18 mouse cellular contexts compared by ENCODE assay signal in genomic region chr16:86821586-86821985, GRCm38 (mm10).
"Had no signal": no experiment of that assay in that cellular context is flagged by ENCODE, and none has a peak within 500 bp of the region (broad histone marks: within the 10 kb centered on the region; RNA-seq: fewer than 3 reads in every experiment).

No protein-coding gene starts in this region.

- H3K9ac ChIP-seq: liver, embryonic 14.5 days; lung, embryonic 14.5 days; midbrain, embryonic 12.5 days; neural tube, embryonic 12.5 days had no signal

- H3K9me3 ChIP-seq: midbrain, embryonic 10.5 days; midbrain, embryonic 12.5 days; neural tube, embryonic 12.5 days had no signal

- H3K27ac ChIP-seq: liver, embryonic 14.5 days; midbrain, embryonic 10.5 days; midbrain, embryonic 12.5 days; neural tube, embryonic 12.5 days had no signal

- H3K4me2 ChIP-seq: lung, embryonic 14.5 days; midbrain, embryonic 12.5 days; neural tube, embryonic 12.5 days had no signal

- H3K27me3 ChIP-seq: megakaryocyte, embryonic 14.5 days; midbrain, embryonic 12.5 days; neural tube, embryonic 12.5 days had no signal

- DNase-seq: lung, adult 18-20 months; lung, embryonic 14.5 days; lung, postnatal 10 days; lung, postnatal 4 days; midbrain, embryonic 14.5 days; retina, postnatal 1 day; right cerebral cortex, adult 18-20 months; right cerebral cortex, postnatal 25 days; right cerebral cortex, postnatal 4 days; spleen, adult 18-20 months; thymus, adult 18-20 months; thymus, postnatal 14 days; thymus, postnatal 36 days had no signal

- H3K4me3 ChIP-seq: megakaryocyte, embryonic 14.5 days; midbrain, embryonic 10.5 days; midbrain, embryonic 12.5 days; neural tube, embryonic 12.5 days had no signal

- H3K36me3 ChIP-seq: midbrain, embryonic 10.5 days; midbrain, embryonic 12.5 days; neural tube, embryonic 12.5 days had no signal

- H3K4me1 ChIP-seq: megakaryocyte, embryonic 14.5 days; midbrain, embryonic 10.5 days; midbrain, embryonic 12.5 days; neural tube, embryonic 12.5 days had no signal
